Mouse (Mus musculus): Measurements from ENCODE around the gene Fas. TPM values are rescaled to one million over a fixed set of nuclear protein-coding genes. Genes with fewer than 3 reads are reported as not detected.
A peak's percentile ranks its signal among the peaks of the same experiment; 100 is the strongest.

The Fas gene
- polyA plus RNA-seq (2012; ENCODE audit: insufficient read depth, insufficient read length, missing spikeins): 18.6 and 21.7 TPM in 2 replicates

- Histone ChIP-seq H3K4me3 (ENCODE audit: insufficient read depth, low read length) (peak within 1 kb of the TSS; percentile 81), H3K4me1 (ENCODE audit: control insufficient read depth, insufficient read depth, low read length) (peaks cover 33% of the 10 kb centered on the region), H3K27ac (ENCODE audit: insufficient read depth, low read depth, low read length) (peak within 1 kb of the TSS; percentile 30)
- TF ChIP-seq CTCF (IDR thresholded peaks at IDR 0.05; ENCODE audit: low read depth, low read length) (no peak), POLR2A (IDR thresholded peaks at IDR 0.05; ENCODE audit: borderline replicate concordance, low read depth, low read length) (no peak)
These were observed at the start of gene Fas for GRCm38 (mm10) chr19:34289948-34290789. TSS of gene Fas (plus strand) at chr19:34290666.

- no peak overlapping the region for H3K27ac ChIP-seq (ENCODE audit: insufficient read depth, low read depth, low read length)
- H3K4me3 ChIP-seq (ENCODE audit: insufficient read depth, low read length): no peak overlapping the region
- no peak for TF ChIP-seq POLR2A (IDR thresholded peaks at IDR 0.05; ENCODE audit: borderline replicate concordance, low read depth, low read length)
- TF ChIP-seq CTCF (IDR thresholded peaks at IDR 0.05; ENCODE audit: low read depth, low read length): no peak
- peaks cover 3% of the 10 kb centered on the region; the same call in 1 of the 2 replicates for H3K4me1 ChIP-seq (ENCODE audit: control insufficient read depth, insufficient read depth, low read length)
These were observed 49.1 kb upstream of the Fas start for GRCm38 (mm10) chr19:34241247-34241915.

- H3K4me1 ChIP-seq (ENCODE audit: control insufficient read depth, insufficient read depth, low read length): peaks cover 7% of the 10 kb centered on the region; the same call in 1 of the 2 replicates
- no peak for TF ChIP-seq CTCF (IDR thresholded peaks at IDR 0.05; ENCODE audit: low read depth, low read length)
- TF ChIP-seq POLR2A (IDR thresholded peaks at IDR 0.05; ENCODE audit: borderline replicate concordance, low read depth, low read length): no peak
These were observed 47.5 kb upstream of the Fas start for GRCm38 (mm10) chr19:34242925-34243324.

GRCm38 (mm10) chr19:34244056-34244455, 46.4 kb upstream of the Fas start:
- Histone ChIP-seq H3K27ac (ENCODE audit: insufficient read depth, low read depth, low read length) (0 out of 2 replicates have a peak overlapping the region, but pooled peaks have one; percentile 4), H3K4me1 (ENCODE audit: control insufficient read depth, insufficient read depth, low read length) (peaks cover 14% of the 10 kb centered on the region), H3K4me3 (ENCODE audit: insufficient read depth, low read length) (no peak overlapping the region)
- TF ChIP-seq CTCF (IDR thresholded peaks at IDR 0.05; ENCODE audit: low read depth, low read length) (no peak), POLR2A (IDR thresholded peaks at IDR 0.05; ENCODE audit: borderline replicate concordance, low read depth, low read length) (no peak)

More at GRCm38 (mm10) chr19:34242925-34243324, 47.5 kb upstream of the Fas start:
- no peak overlapping the region for H3K27ac ChIP-seq (ENCODE audit: insufficient read depth, low read depth, low read length)
- no peak overlapping the region for H3K4me3 ChIP-seq (ENCODE audit: insufficient read depth, low read length)

GRCm38 (mm10) chr19:34248558-34248957, 41.9 kb upstream of the Fas start:
- Histone ChIP-seq H3K4me1 (ENCODE audit: control insufficient read depth, insufficient read depth, low read length) (peaks cover 20% of the 10 kb centered on the region), H3K27ac (ENCODE audit: insufficient read depth, low read depth, low read length) (peak overlapping the region; percentile 48), H3K4me3 (ENCODE audit: insufficient read depth, low read length) (no peak overlapping the region)
- TF ChIP-seq POLR2A (IDR thresholded peaks at IDR 0.05; ENCODE audit: borderline replicate concordance, low read depth, low read length) (no peak), CTCF (IDR thresholded peaks at IDR 0.05; ENCODE audit: low read depth, low read length) (no peak)

- Histone ChIP-seq H3K4me1 (ENCODE audit: control insufficient read depth, insufficient read depth, low read length) (peaks cover 36% of the 10 kb centered on the region), H3K27ac (ENCODE audit: insufficient read depth, low read depth, low read length) (no peak overlapping the region), H3K4me3 (ENCODE audit: insufficient read depth, low read length) (no peak overlapping the region)
- TF ChIP-seq POLR2A (IDR thresholded peaks at IDR 0.05; ENCODE audit: borderline replicate concordance, low read depth, low read length) (no peak), CTCF (IDR thresholded peaks at IDR 0.05; ENCODE audit: low read depth, low read length) (no peak)
These were observed 39.8 kb upstream of the Fas start for GRCm38 (mm10) chr19:34250621-34251020.

GRCm38 (mm10) chr19:34251900-34252299, 38.6 kb upstream of the Fas start:
- Histone ChIP-seq H3K4me3 (ENCODE audit: insufficient read depth, low read length) (no peak overlapping the region), H3K27ac (ENCODE audit: insufficient read depth, low read depth, low read length) (no peak overlapping the region), H3K4me1 (ENCODE audit: control insufficient read depth, insufficient read depth, low read length) (peaks cover 41% of the 10 kb centered on the region)
- no peak for TF ChIP-seq POLR2A (IDR thresholded peaks at IDR 0.05; ENCODE audit: borderline replicate concordance, low read depth, low read length)
- no peak for TF ChIP-seq CTCF (IDR thresholded peaks at IDR 0.05; ENCODE audit: low read depth, low read length)

GRCm38 (mm10) chr19:34252450-34252849, 38.0 kb upstream of the Fas start:
- Histone ChIP-seq H3K4me3 (ENCODE audit: insufficient read depth, low read length) (no peak overlapping the region), H3K27ac (ENCODE audit: insufficient read depth, low read depth, low read length) (no peak overlapping the region), H3K4me1 (ENCODE audit: control insufficient read depth, insufficient read depth, low read length) (peaks cover 38% of the 10 kb centered on the region)
- no peak for TF ChIP-seq CTCF (IDR thresholded peaks at IDR 0.05; ENCODE audit: low read depth, low read length)

- TF ChIP-seq POLR2A (IDR thresholded peaks at IDR 0.05; ENCODE audit: borderline replicate concordance, low read depth, low read length) (no peak), CTCF (IDR thresholded peaks at IDR 0.05; ENCODE audit: low read depth, low read length) (no peak)
- peaks cover 28% of the 10 kb centered on the region for H3K4me1 ChIP-seq (ENCODE audit: control insufficient read depth, insufficient read depth, low read length)
- H3K27ac ChIP-seq (ENCODE audit: insufficient read depth, low read depth, low read length): peak overlapping the region; percentile 13; the same call in 1 of the 2 replicates
- 0 out of 2 replicates have a peak overlapping the region, but pooled peaks have one; percentile 6 for H3K4me3 ChIP-seq (ENCODE audit: insufficient read depth, low read length)
These were observed 36.2 kb upstream of the Fas start for GRCm38 (mm10) chr19:34254101-34254879.
